Mouse (Mus musculus) neural tube, embryonic 13.5 days (tissue): ENCODE measurements around the gene Afmid. TPM values are rescaled to one million over a fixed set of nuclear protein-coding genes. Genes with fewer than 3 reads are reported as not detected.
"Not testable (repeated sequence)": the region's sequence is repeated elsewhere in the genome, so short reads cannot be mapped to it uniquely, and the experiment has no call there.

Experiments used
- ATAC-seq: fragments of 200-750 bp; cut with Nextera tagmentation; 2 replicates; pipeline ENCODE4 v1.8.0; 2017; ENCODE audit warnings: low read depth, mild to moderate bottlenecking, moderate TSS enrichment, moderate library complexity
- H3K27ac ChIP-seq: fragments of 300-500 bp; sonication (generic); replicated peaks from 2 replicates; pipeline ENCODE4 v1.5.1; 2015; ENCODE audit warnings: moderate library complexity, mild to moderate bottlenecking, inconsistent platforms
- H3K27me3 ChIP-seq: fragments of 300-500 bp; sonication (generic); 2 replicates; pipeline ENCODE4 v1.6.1; 2015; ENCODE audit warnings: mild to moderate bottlenecking, inconsistent platforms
- H3K36me3 ChIP-seq: fragments of 300-500 bp; sonication (generic); 2 replicates; pipeline ENCODE4 v1.6.1; 2015; ENCODE audit warnings: mild to moderate bottlenecking, inconsistent platforms
- H3K4me1 ChIP-seq: fragments of 300-500 bp; sonication (generic); replicated peaks from 2 replicates; pipeline ENCODE4 v1.6.1; 2015; ENCODE audit warnings: inconsistent platforms
- H3K4me2 ChIP-seq: fragments of 300-500 bp; sonication (generic); 2 replicates; pipeline ENCODE4 v1.6.1; 2015; ENCODE audit warnings: inconsistent platforms, mild to moderate bottlenecking, moderate library complexity
- H3K4me3 ChIP-seq: fragments of 300-500 bp; sonication (generic); 2 replicates; pipeline ENCODE4 v1.5.1; 2015; ENCODE audit warnings: mild to moderate bottlenecking, inconsistent platforms
- H3K9ac ChIP-seq: fragments of 300-500 bp; sonication (generic); 2 replicates; pipeline ENCODE4 v1.6.1; 2015; ENCODE audit warnings: moderate library complexity, mild to moderate bottlenecking, inconsistent platforms
- H3K9me3 ChIP-seq: fragments of 300-500 bp; sonication (generic); 2 replicates; pipeline ENCODE4 v1.6.1; 2016; ENCODE audit warnings: inconsistent platforms
- WGBS: fragments of 180-500 bp; shearing (Covaris S2); methylation state at CpG from one replicate; pipeline ENCODE4 v1.1.7; 2015; 5-methylcytosine and 5-hydroxymethylcytosine counted together
- polyA plus RNA-seq: library from polyadenylated mRNA; unstranded; fragments of >200 nt; fragmentation: Nextera tagmentation; extraction: Ambion mirVana; gene quantifications from 2 replicates; pipeline ENCODE4 v1.2.1, GENCODE M21; 2015

Gene Afmid
- polyA plus RNA-seq, 1 experiment from 2014 or later = 2.7 TPM

DNA sequence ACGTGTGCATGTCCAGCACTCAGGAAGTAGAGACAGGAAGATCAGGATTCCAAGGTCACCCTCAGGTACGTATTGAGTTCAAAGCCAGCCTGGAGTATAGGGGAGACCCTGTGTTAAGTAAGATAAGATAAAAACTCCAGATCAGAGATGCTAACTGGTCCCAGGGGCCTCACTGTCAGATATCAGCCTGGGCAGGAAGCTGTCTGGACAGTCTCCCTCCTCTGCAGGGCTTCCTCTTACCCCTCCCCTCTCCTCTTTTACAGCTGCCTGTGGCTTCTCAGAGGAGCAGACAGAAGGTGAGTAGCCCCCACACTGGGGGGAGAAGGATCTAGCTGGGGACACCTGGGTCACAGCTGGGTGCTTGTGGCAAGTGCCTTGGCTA is 27.6 kb upstream of the Afmid start:
- WGBS = 53% methylated on average over 2 of the region's 2 CpGs
- no peaks in the 10 kb centered on the region for H3K9me3 ChIP-seq
- no peaks in the 10 kb centered on the region for H3K4me1 ChIP-seq
- no peak overlapping the region for H3K9ac ChIP-seq
- H3K27ac ChIP-seq = no peak overlapping the region
- H3K4me2 ChIP-seq = no peak overlapping the region
- no peak for ATAC-seq
- no peak overlapping the region for H3K4me3 ChIP-seq
- no peaks in the 10 kb centered on the region for H3K36me3 ChIP-seq
- H3K27me3 ChIP-seq = 0 out of 2 replicates have a peak, but pooled peaks cover 1% of the 10 kb centered on the region

DNA sequence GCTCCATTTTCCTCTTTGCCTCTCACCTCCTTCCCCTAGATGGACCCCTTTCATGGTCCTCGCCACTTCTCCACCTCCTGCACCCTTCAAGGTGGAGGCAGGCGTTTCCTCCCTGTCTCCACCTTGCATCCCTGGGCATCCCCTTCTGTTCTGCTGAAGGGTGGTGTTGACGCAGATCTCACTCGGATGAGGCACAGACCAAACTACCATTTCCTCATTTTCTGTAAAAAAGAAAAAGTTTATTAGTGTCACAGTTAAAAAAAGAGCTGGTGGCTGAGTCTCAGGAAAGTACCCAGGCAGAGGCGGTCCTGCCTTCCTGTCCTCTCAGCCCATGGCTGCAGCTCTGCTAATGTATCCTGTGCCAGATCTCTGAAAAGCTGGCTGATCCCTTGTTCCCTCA is 26.6 kb upstream of the Afmid start:
- Histone ChIP-seq H3K9me3 (no peaks in the 10 kb centered on the region), H3K4me2 (no peak overlapping the region), H3K4me3 (no peak overlapping the region), H3K27ac (no peak overlapping the region), H3K4me1 (no peaks in the 10 kb centered on the region), H3K9ac (no peak overlapping the region), H3K27me3 (no peaks in the 10 kb centered on the region), H3K36me3 (no peaks in the 10 kb centered on the region)
- no peak for ATAC-seq
- WGBS = 66% methylated on average over 5 of the region's 5 CpGs

DNA sequence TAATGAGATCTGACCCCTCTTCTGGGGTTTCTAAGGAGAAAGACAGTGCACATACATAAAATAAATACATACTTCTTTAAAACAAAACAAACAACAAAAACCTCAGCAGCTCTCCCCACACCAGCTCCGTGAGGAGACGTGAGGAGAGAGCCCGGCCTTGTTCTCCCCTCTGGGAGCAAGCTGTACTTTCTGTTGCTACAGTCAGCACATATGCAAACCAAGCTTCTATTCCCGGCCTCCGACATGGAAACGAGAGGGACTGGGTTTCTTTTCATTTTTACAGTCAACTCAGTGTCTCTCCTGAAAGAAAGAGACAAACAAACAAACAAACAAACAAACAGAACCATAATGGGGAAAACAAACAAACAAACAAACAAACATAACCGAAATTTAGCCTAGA is 25.7 kb upstream of the Afmid start:
- H3K36me3 ChIP-seq = no peaks in the 10 kb centered on the region
- H3K9me3 ChIP-seq = no peaks in the 10 kb centered on the region
- H3K4me3 ChIP-seq = no peak overlapping the region
- H3K27ac ChIP-seq = no peak overlapping the region
- 82% methylated on average over 7 of the region's 7 CpGs for WGBS
- H3K4me1 ChIP-seq = no peaks in the 10 kb centered on the region
- H3K9ac ChIP-seq = no peak overlapping the region
- no peaks in the 10 kb centered on the region for H3K27me3 ChIP-seq
- H3K4me2 ChIP-seq = no peak overlapping the region
- ATAC-seq = no peak

DNA sequence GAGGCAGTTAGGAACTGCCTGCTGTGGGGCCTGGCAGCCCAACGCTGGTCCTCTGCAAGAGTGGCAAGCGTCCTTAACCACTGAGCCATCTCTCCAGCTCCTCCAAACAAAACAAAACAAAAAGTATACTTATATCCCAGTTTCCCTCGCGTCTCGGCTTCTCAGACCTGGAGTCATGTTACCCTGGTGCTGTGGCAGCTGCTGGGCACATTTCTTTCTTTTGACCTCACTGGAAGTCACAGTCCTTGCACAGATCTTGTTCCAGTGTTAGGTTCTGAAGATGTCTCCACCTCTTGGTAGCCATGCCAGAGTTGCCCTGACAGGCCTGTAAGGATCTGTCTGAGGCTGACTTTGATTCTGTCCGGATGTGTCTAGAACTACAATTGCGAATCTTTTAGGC is 24.1 kb upstream of the Afmid start:
- Histone ChIP-seq H3K4me3 (no peak overlapping the region), H3K36me3 (no peaks in the 10 kb centered on the region), H3K9ac (no peak overlapping the region), H3K27me3 (no peaks in the 10 kb centered on the region), H3K4me2 (no peak overlapping the region), H3K4me1 (no peaks in the 10 kb centered on the region), H3K9me3 (no peaks in the 10 kb centered on the region), H3K27ac (no peak overlapping the region)
- ATAC-seq = no peak
- 79% methylated on average over 7 of the region's 7 CpGs for WGBS

DNA sequence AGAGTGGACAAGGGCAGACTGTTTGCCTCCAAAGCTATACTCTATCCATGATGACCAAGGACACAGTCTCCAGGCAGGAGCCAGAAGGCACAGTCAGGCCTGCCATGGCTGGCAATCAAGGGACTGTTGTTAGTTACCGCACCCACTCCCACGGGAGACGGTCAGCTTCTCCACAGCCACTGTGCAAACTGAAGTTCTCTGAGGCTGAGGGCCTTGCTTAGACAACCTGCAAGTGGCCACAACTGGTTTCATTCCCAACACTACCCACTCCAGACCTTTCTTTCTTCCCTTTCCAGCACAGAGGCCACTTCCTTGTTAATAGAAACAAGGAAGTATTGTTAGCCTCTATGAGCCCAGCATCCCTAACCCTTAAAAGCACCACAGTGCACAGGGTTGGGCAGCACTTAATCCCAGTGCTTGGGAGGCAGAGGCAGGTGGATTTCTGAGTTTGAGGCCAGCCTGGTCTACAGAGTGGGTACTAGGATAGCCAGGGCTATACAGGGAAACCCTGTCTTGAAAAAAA is 22.5 kb upstream of the Afmid start:
- no peak overlapping the region for H3K9ac ChIP-seq
- no peaks in the 10 kb centered on the region for H3K36me3 ChIP-seq
- H3K4me1 ChIP-seq = no peaks in the 10 kb centered on the region
- H3K27me3 ChIP-seq = no peaks in the 10 kb centered on the region
- no peak overlapping the region for H3K4me2 ChIP-seq
- ATAC-seq = no peak
- H3K9me3 ChIP-seq = no peaks in the 10 kb centered on the region
- 89% methylated on average over 3 of the region's 3 CpGs for WGBS
- H3K27ac ChIP-seq = no peak overlapping the region
- no peak overlapping the region for H3K4me3 ChIP-seq

DNA sequence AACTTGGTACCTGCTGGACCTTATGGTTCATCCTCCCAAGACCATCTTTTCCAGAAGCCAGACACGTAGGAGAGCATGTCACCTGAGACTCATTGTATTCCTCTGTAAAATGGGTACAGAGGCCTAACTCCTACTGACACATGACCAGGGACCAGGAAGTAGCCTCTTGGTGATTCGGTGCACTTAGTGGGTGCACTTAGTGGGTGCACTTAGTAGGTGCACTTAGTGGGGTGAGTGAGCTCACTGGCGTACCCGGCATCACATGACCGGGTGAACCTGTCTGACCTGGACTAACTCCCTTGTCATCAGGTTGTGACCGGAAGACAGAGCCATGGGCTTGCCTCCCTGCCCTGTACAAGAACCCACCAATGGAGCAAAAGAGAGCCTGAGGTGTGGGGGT is 18.9 kb upstream of the Afmid start:
- WGBS = 92% methylated on average over 6 of the region's 6 CpGs
- H3K9ac ChIP-seq = no peak overlapping the region
- no peak overlapping the region for H3K27ac ChIP-seq
- no peak for ATAC-seq
- no peak overlapping the region for H3K4me3 ChIP-seq
- peaks cover 21% of the 10 kb centered on the region for H3K4me1 ChIP-seq
- no peaks in the 10 kb centered on the region for H3K9me3 ChIP-seq
- no peaks in the 10 kb centered on the region for H3K36me3 ChIP-seq
- H3K27me3 ChIP-seq = peaks cover 24% of the 10 kb centered on the region
- H3K4me2 ChIP-seq = no peak overlapping the region

DNA sequence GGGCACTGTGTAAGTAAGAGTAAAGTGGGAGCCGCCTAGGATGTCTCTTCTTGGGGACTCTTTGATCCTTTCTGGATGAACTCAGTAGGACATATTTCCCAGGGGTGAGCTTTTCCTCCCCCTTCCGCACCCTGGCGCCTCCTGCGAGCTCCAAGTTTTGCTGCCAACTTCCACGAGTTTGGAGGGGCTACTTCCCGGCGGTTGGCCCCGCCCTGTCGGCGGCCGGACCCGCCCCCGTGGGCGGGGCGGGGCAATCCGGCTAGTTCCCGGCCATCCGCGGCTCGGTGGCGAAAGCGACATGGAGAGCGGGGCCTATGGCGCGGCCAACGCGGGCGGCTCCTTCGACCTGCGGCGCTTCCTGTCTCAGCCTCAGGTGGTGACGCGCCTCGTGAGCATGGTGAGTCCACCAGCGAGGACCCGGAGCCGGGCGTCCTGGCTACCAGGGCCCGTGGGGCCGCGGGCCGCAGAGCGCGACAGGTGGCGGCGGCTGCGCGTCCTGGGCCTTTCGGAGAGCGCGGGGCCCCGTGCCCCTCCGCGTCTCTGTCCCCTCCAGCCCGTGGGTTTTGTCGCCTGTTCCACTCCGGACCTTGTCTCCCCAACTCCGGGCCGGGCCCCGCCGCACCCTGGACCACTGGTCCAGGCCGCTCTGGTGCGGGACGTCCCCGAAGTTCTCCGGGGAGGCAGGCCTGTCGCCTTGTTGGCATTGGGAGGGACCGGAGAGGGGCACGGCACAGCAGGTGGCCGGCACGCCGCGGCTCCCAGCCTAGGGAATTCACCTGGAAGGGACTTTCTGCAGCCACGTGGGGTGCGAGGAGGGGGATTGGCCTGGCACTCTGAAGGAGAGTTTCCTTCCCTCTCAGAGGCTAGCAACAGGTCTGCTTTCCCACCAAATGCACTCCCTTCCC is 16.1 kb upstream of the Afmid start, which contains the start of the genes Gm20708 and Syngr2:
Gene Gm20708, plus strand, starts transcription at position 262 of the 905 bp plus-strand sequence.
Gene Syngr2, plus strand, starts transcription at position 262 of the 905 bp plus-strand sequence.
- under 1% methylated on average over 75 of the region's 75 CpGs for WGBS
- Histone ChIP-seq H3K4me3 (peak within 1 kb of the TSS; percentile 60), H3K27me3 (peaks cover 24% of the 10 kb centered on the region), H3K4me1 (peaks cover 21% of the 10 kb centered on the region), H3K4me2 (peak within 1 kb of the TSS; percentile 91), H3K27ac (no peak within 1 kb of the TSS), H3K9me3 (no peaks in the 10 kb centered on the region), H3K36me3 (no peaks in the 10 kb centered on the region), H3K9ac (peak within 1 kb of the TSS; percentile 71)
- ATAC-seq = peak; percentile 80

DNA sequence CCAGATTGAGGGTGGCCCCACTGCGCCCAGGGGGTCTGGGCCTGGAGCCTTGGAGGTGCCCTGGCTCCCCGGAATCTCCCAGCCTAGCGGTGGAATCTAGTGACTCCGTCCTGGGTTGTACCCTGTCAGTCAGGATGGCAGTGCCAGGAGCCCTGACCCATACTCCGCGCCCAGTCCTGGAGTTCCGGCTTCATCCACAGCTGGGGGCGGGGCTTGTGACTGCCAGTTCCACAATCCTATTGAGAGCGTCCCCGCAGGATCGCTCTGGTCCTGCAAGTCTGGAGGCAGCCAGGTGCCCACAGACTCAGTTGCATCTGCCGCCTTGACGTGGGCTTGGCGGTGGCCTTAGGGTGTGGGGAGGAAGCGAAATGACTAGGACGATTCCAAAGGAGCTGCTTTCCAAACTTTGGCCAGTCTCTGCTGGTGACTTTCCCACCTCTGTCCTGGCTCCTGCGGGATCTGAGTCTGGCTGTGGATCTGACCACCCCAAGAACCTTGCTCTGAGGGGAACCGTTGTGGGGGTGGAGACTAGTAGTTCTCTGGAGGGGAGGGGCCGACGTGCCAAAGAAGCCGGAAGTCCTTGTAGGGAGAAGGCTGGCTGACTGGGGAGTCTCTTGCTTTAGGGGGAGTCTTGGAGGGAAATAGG is 15.2 kb upstream of the Afmid start:
- Histone ChIP-seq H3K4me1 (peaks cover 21% of the 10 kb centered on the region), H3K9me3 (no peaks in the 10 kb centered on the region), H3K4me2 (peak overlapping the region; percentile 91), H3K36me3 (no peaks in the 10 kb centered on the region), H3K9ac (peak overlapping the region; percentile 71), H3K27ac (no peak overlapping the region), H3K27me3 (peaks cover 24% of the 10 kb centered on the region), H3K4me3 (peak overlapping the region; percentile 60)
- WGBS = under 1% methylated on average over 21 of the region's 21 CpGs
- peak; percentile 78 for ATAC-seq

DNA sequence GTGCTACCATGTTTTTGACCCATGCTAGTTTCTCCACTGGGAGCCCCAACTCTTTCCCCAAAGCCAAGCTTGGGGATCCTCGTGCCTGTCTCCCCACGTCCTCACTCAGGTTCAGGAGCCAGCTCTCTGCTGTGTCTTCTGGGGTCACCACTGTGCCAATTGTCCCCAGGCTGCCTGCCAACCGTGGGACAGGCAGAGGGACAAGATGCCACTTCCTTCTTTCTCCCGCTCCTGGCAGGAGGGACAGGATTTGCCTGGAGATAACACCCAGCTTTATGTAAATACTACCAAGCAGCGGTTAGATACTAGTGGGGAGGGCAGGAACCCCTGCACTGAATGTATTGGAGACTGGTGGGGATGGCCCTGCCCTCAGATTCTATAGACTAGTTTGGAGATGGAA is 11.9 kb upstream of the Afmid start:
- 80% methylated on average over 5 of the region's 5 CpGs for WGBS
- H3K27ac ChIP-seq = no peak overlapping the region
- no peaks in the 10 kb centered on the region for H3K9me3 ChIP-seq
- H3K4me3 ChIP-seq = no peak overlapping the region
- H3K27me3 ChIP-seq = peaks cover 19% of the 10 kb centered on the region
- no peaks in the 10 kb centered on the region for H3K36me3 ChIP-seq
- H3K4me1 ChIP-seq = peaks cover 21% of the 10 kb centered on the region
- H3K4me2 ChIP-seq = no peak overlapping the region
- no peak overlapping the region for H3K9ac ChIP-seq
- no peak for ATAC-seq

DNA sequence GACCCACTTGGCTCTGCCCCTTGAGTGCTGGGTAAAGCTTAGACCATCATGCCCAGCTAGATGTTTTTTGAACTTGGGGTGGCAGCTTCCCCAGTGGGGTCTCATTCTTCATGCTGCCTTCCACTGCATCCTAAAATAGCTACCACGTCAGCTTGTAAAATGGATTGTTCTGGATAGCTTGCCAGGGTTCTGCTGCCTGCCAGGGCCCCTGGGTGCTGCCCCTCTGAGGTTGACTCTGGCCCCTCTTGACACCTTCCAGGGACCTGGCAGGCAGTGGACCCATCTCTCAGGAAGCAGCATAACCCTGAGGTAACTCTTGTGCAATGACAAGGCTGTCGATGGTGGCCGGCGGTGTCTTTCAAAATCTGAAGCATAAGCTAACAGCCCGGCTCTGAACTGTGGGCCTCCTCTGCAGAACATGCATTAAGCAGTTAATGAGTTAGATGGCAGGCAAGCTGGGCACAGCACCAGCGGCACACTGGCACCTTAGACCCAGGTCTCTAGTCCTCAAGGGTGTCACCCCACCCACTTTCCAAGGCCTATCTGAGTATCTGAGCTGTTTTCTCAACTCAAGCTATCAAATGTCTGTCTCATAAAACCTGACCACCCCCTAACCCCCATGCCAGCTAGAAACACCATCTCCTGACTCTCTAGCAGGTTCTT is 10.9 kb upstream of the Afmid start:
- Histone ChIP-seq H3K36me3 (no peaks in the 10 kb centered on the region), H3K27ac (no peak overlapping the region), H3K9me3 (no peaks in the 10 kb centered on the region), H3K9ac (no peak overlapping the region), H3K4me1 (peaks cover 20% of the 10 kb centered on the region), H3K4me3 (no peak overlapping the region), H3K27me3 (peaks cover 10% of the 10 kb centered on the region), H3K4me2 (no peak overlapping the region)
- ATAC-seq = no peak
- WGBS = 95% methylated on average over 6 of the region's 6 CpGs

DNA sequence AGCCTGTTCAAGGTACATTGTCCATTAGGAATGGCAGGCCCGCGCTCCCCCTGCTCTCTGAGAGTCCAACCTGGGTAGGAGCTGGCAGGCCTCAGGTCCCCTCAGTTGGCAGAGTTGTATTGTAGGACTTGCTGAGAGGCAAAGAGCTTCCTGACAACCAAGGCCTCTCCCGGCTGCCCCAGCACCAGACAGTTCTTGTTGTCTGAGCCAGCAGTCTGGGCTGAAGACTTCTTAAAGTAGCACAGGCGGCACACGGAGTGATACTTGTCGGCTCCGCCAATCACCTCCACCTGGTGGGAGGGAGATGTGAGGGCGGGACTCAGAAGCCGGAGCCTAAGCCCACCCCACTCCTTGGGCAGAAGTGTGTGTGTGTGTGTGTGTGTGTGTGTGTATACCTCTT is 9.9 kb upstream of the Afmid start:
- not testable (repeated sequence) for H3K9me3 ChIP-seq, H3K4me3 ChIP-seq, H3K9ac ChIP-seq, H3K27me3 ChIP-seq, H3K4me2 ChIP-seq, ATAC-seq, H3K36me3 ChIP-seq, H3K27ac ChIP-seq, H3K4me1 ChIP-seq
- 93% methylated on average over 9 of the region's 9 CpGs for WGBS
